In the genomic region with DNA sequence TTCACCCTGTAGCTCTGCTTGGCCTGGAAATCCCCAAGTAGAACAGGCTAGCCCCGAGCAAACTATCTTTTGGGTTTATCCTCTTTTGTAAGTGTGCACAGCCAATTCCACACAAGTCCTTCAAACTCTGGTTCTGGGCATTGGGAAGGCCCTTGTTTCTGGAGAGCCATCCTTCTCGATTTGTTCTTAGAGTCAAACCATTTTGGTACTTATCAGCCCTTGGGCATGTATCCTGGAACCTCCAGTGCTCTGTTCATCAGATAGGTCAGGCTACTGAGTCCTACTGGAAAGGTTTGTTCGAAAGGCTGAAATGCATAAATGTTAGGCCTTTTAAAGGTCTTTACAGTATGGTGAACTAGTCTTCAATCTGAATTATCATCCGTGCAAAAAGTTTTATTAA, we compare ENCODE assay signal across 9 mouse cellular contexts. TPM values are rescaled to one million over a fixed set of nuclear protein-coding genes. Genes with fewer than 3 reads are reported as not detected.
DNase-seq lines count a peak whose midpoint lies in the region; TF ChIP-seq lines count a peak whose summit lies in the region.
"Had no signal": no experiment of that assay in that cellular context is flagged by ENCODE, and none has a peak within 500 bp of the region (broad histone marks: within the 10 kb centered on the region; RNA-seq: fewer than 3 reads in every experiment).

No protein-coding gene starts in this region.

- no peak for TF ChIP-seq CTCF in kidney, adult 2 months (conservative IDR thresholded peaks at IDR 0.05; ENCODE audit: insufficient read depth, insufficient read length, low read depth, low read length)

- no peaks in the 10 kb centered on the region for H3K27me3 ChIP-seq in kidney, adult 2 months (replicated peaks; ENCODE audit: control insufficient read depth, insufficient read depth, low read length)
- H3K27me3 ChIP-seq in midbrain, embryonic 10.5 days (ENCODE audit: low read depth, poor library complexity, severe bottlenecking): 0 out of 2 replicates have a peak, but pooled peaks cover 5% of the 10 kb centered on the region

- peaks cover 7% of the 10 kb centered on the region; the same call in 1 of the 2 replicates for H3K4me1 ChIP-seq in kidney, adult 2 months (ENCODE audit: control insufficient read depth, insufficient read depth, low read length)
- peaks cover 26% of the 10 kb centered on the region for H3K4me1 ChIP-seq in midbrain, embryonic 10.5 days

- peak overlapping the region; percentile 95 for H3K4me3 ChIP-seq in kidney, adult 2 months (ENCODE audit: insufficient read depth, low read depth, low read length)
- peak overlapping the region; percentile 100 for H3K4me3 ChIP-seq in midbrain, embryonic 10.5 days

- peaks cover 6% of the 10 kb centered on the region; the same call in 1 of the 2 replicates for H3K9me3 ChIP-seq in midbrain, embryonic 10.5 days (replicated peaks)

- DNase-seq in kidney, adult 2 months: peak; percentile 7
- no peak for DNase-seq in kidney, adult 9 months
- DNase-seq in c-Kit-positive CD71-positive TER-119-positive erythroid progenitor cells, embryonic 14.5 days (ENCODE audit: low spot score): peak; percentile 13
- peak; percentile 9 to 26 for DNase-seq in heart, postnatal 10 days
- DNase-seq in midbrain, embryonic 10.5 days (ENCODE audit: low spot score): no peak
- no peak for DNase-seq in frontal cortex, postnatal 25 days (ENCODE audit: low spot score in 2 of 2)
- DNase-seq in thymus, postnatal 4 days: no peak
- DNase-seq in adrenal gland, adult 8-10 months: no peak

- 50% methylated on average over 4 of the region's 4 CpGs for WGBS in kidney, adult 2 months
- WGBS in midbrain, embryonic 10.5 days: 48% methylated on average over 4 of the region's 4 CpGs

- H3K27ac ChIP-seq in kidney, adult 2 months (ENCODE audit: insufficient read depth, low read depth, low read length): 0 out of 2 replicates have a peak overlapping the region, but pooled peaks have one; percentile 95
- peak overlapping the region; percentile 100 for H3K27ac ChIP-seq in midbrain, embryonic 10.5 days (replicated peaks)

- intact Hi-C loops in heart, postnatal 10 days (cut with DNase I): loop anchor here (2.0 kb wide), 1 partner anchor 32 kb away; no protein-coding TSS in a partner anchor

- no peak for TF ChIP-seq POLR2A in kidney, adult 2 months (IDR thresholded peaks at IDR 0.05; ENCODE audit: low read depth, low read length)

- no peaks in the 10 kb centered on the region for H3K36me3 ChIP-seq in kidney, adult 2 months (ENCODE audit: control insufficient read depth, insufficient read depth, low read length)
- peaks cover 19% of the 10 kb centered on the region for H3K36me3 ChIP-seq in midbrain, embryonic 10.5 days

RNA-seq across cellular contexts. Expression of gene Nf1, which starts 0.9 kb away (rescaled TPM):
- polyA plus RNA-seq in kidney, adult 2 months (2012; rRNA removed): 10.2 TPM in 2 replicates
- total RNA-seq in heart, postnatal 10 days (2021): 10 to 100 TPM; 37.5 to 38.6 TPM
- 6.6 and 6.7 TPM in 2 replicates for polyA plus RNA-seq in midbrain, embryonic 10.5 days (2016; fragmentation: Nextera tagmentation; extraction: Ambion mirVana)
- total RNA-seq in adrenal gland, adult 8-10 months (2022): 10 to 100 TPM; 62.4 to 91.7 (median 77.9) TPM

RNA-seq across cellular contexts. Expression of gene Gm9964, which starts 41.9 kb away (rescaled TPM):
- not detected in 2 replicates for polyA plus RNA-seq in kidney, adult 2 months (2012; rRNA removed)
- under 1 TPM in 1 of 2 experiments, not detected in 1; 0.37 TPM for total RNA-seq in heart, postnatal 10 days (2021)
- polyA plus RNA-seq in midbrain, embryonic 10.5 days (2016; fragmentation: Nextera tagmentation; extraction: Ambion mirVana): not detected in 2 replicates
- not detected for total RNA-seq in adrenal gland, adult 8-10 months (2022)
- polyA plus RNA-seq: large intestine, adult 2 months had no signal

Comparison
In these comparisons a context has a peak if more than half of its experiments do, and no peak if none do; other contexts are left out.
1. DNase-seq: peak in kidney, adult 2 months (single experiment), c-Kit-positive CD71-positive TER-119-positive erythroid progenitor cells, embryonic 14.5 days (single experiment) and heart, postnatal 10 days (2 of 2); none in kidney, adult 9 months (single experiment), midbrain, embryonic 10.5 days (single experiment), frontal cortex, postnatal 25 days (0 of 2), thymus, postnatal 4 days (single experiment) and adrenal gland, adult 8-10 months (single experiment).